Mouse (Mus musculus): ENCODE results near the gene Arrb1. TPM values are rescaled to one million over a fixed set of nuclear protein-coding genes. Genes with fewer than 3 reads are reported as not detected.

The Arrb1 gene
- polyA plus RNA-seq (2015; fragmentation: Nextera tagmentation; extraction: Ambion mirVana): 57.0 and 60.3 TPM in 2 replicates

GRCm38 (mm10) chr7:99534901-99535735 lies at the start of gene Arrb1:
Gene Arrb1 (plus strand): TSS chr7:99535466.

DNA sequence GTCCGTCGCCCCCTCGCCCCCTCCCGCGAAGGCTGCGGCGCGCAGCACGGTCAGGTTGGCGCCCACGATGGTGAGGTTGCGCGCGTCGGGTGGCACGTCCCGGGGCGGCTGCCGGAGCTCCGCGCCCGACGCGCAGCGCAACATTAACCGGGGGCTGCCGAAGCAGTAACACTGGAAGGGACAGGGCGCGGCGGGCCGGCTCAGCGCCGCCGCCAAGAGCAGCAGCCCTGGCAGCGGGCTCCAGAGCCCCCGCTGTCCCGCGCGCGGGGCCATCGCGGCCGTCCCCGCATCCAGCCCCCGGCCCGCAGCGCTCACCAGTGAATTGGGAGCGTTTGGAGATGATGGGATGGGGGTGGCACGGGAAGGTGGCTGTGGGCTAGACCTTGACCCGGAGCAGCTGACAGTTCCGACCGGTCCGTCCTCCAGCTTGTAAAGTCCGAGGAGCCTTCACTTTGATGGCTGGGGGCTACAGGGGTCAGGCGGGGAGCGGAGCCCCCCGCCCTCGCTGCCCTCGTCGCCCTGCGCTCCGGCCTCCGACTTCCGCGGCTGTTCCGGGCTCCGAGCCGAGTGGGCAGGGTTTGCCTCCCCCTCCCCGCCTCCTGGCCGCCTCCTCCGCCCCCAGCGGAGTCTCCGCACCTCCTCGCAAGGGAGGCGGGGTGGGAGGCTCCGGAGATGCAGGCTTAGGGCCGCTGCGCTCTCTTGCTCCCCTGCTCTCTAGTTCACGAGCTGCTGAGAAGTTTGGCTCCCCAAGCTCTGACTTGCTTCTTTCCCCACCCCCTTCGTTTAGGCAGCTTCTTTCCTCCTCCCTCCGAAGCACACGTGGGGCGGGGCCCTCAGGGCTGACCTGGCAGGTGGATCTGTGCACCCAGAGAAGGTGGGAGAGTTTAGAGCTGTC lies 91.4 kb downstream of the Arrb1 start, which contains the start of gene Tpbgl:
Gene Tpbgl (minus strand): TSS at position 728 of the 895 bp plus-strand sequence.

MicroRNAs encoded within 50 kb of the gene (microRNA counts, 519-probe panel; counts per million panel counts)
- 4,074 counts per million, percentile 17 among the panel's probes with 10 or more counts for microRNA mmu-miR-326

Other genes with a start within 250 kb of the Arrb1 start
- 147 and 183 TPM in 2 replicates for gene Serpinh1, start 182.2 kb upstream of the Arrb1 start, polyA plus RNA-seq (2015; fragmentation: Nextera tagmentation; extraction: Ambion mirVana)
- gene Gdpd5, start 154.1 kb upstream of the Arrb1 start, polyA plus RNA-seq (2015; fragmentation: Nextera tagmentation; extraction: Ambion mirVana): 4.0 and 5.3 TPM in 2 replicates
- gene Klhl35, start 69.5 kb upstream of the Arrb1 start, polyA plus RNA-seq (2015; fragmentation: Nextera tagmentation; extraction: Ambion mirVana): 0.72 and 1.3 TPM in 2 replicates
- gene Rps3, start 51.7 kb upstream of the Arrb1 start, polyA plus RNA-seq (2015; fragmentation: Nextera tagmentation; extraction: Ambion mirVana): 744 and 779 TPM in 2 replicates
- 1.0 and 1.9 TPM in 2 replicates for gene Tpbgl, start 91.6 kb downstream of the Arrb1 start, polyA plus RNA-seq (2015; fragmentation: Nextera tagmentation; extraction: Ambion mirVana)
- 3.1 and 4.1 TPM in 2 replicates for gene Slco2b1, start 175.9 kb downstream of the Arrb1 start, polyA plus RNA-seq (2015; fragmentation: Nextera tagmentation; extraction: Ambion mirVana)
- not detected in 2 replicates for gene Olfr520, start 194.8 kb downstream of the Arrb1 start, polyA plus RNA-seq (2015; fragmentation: Nextera tagmentation; extraction: Ambion mirVana)
- gene Olfr521, start 228.0 kb downstream of the Arrb1 start, polyA plus RNA-seq (2015; fragmentation: Nextera tagmentation; extraction: Ambion mirVana): not detected in 2 replicates

Measured in spleen, postnatal 0 days (tissue).